Mouse (Mus musculus) hindbrain, embryonic 13.5 days (tissue): Measurements from ENCODE around the gene Npas1. TPM values are rescaled to one million over a fixed set of nuclear protein-coding genes. Genes with fewer than 3 reads are reported as not detected.

ENCODE experiments used
- ATAC-seq: fragments of 200-750 bp; cut with Nextera tagmentation; 2 replicates; pipeline ENCODE4 v1.8.0; 2017; ENCODE audit warnings: moderate TSS enrichment; ENCODE audit not compliant: low FRiP score
- H3K27ac ChIP-seq: fragments of 300-500 bp; sonication (generic); 2 replicates; pipeline ENCODE4 v1.5.1; 2015; ENCODE audit warnings: inconsistent platforms, mild to moderate bottlenecking, moderate library complexity
- H3K27me3 ChIP-seq: fragments of 300-500 bp; sonication (generic); 2 replicates; pipeline ENCODE4 v1.6.1; 2015; ENCODE audit warnings: mild to moderate bottlenecking, inconsistent platforms
- H3K36me3 ChIP-seq: fragments of 300-500 bp; sonication (generic); 2 replicates; pipeline ENCODE4 v1.6.1; 2015; ENCODE audit warnings: mild to moderate bottlenecking, inconsistent platforms
- H3K4me1 ChIP-seq: fragments of 300-500 bp; sonication (generic); replicated peaks from 2 replicates; pipeline ENCODE4 v1.6.1; 2015; ENCODE audit warnings: inconsistent platforms
- H3K4me2 ChIP-seq: fragments of 300-500 bp; sonication (generic); 2 replicates; pipeline ENCODE4 v1.6.1; 2015; ENCODE audit warnings: inconsistent platforms, mild to moderate bottlenecking, moderate library complexity
- H3K4me3 ChIP-seq: fragments of 300-500 bp; sonication (generic); 2 replicates; pipeline ENCODE4 v1.5.1; 2015; ENCODE audit warnings: mild to moderate bottlenecking, inconsistent platforms
- H3K9ac ChIP-seq: fragments of 300-500 bp; sonication (generic); 2 replicates; pipeline ENCODE4 v1.6.1; 2015; ENCODE audit warnings: mild to moderate bottlenecking, inconsistent platforms
- H3K9me3 ChIP-seq: fragments of 300-500 bp; sonication (generic); 2 replicates; pipeline ENCODE4 v1.6.1; 2016; ENCODE audit warnings: inconsistent platforms
- WGBS: fragments of 180-500 bp; shearing (Covaris S2); methylation state at CpG from one replicate; pipeline ENCODE4 v1.1.7; 2015; 5-methylcytosine and 5-hydroxymethylcytosine counted together
- polyA plus RNA-seq: library from polyadenylated mRNA; unstranded; fragments of >200 nt; fragmentation: Nextera tagmentation; extraction: Ambion mirVana; gene quantifications from 2 replicates; pipeline ENCODE4 v1.2.1, GENCODE M21; 2015

Npas1 gene
- polyA plus RNA-seq, 1 experiment from 2014 or later = 2.3 TPM

- Histone ChIP-seq H3K36me3 (no peaks in the 10 kb centered on the region), H3K4me2 (no peak overlapping the region), H3K27me3 (peaks cover 57% of the 10 kb centered on the region), H3K4me1 (peaks cover 7% of the 10 kb centered on the region), H3K27ac (no peak overlapping the region), H3K9me3 (no peaks in the 10 kb centered on the region), H3K9ac (no peak overlapping the region), H3K4me3 (no peak overlapping the region)
- 68% methylated on average over 4 of the region's 4 CpGs for WGBS
- ATAC-seq = no peak
Measured at GRCm38 (mm10) chr7:16466565-16466964, 11.0 kb downstream of the Npas1 start.

DNA sequence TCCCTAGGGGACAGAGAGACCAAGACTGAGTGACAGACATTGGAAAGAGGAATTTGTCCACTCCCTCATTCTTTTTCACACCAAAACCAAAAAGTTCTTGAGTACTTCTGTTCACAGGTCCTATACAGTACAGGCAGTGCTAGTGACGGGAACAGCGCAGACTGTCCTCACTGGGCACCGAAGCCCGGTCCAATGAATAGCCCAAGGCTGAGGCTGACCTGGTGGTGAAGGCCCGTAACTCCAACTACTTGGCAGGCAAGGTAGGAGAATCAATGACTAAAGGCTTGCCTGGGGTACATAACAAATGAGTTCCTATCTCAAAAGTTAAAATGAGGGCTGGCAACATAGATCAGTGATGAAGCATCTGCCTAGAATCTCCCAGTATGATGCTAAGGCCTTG is 12.0 kb downstream of the Npas1 start:
- H3K27ac ChIP-seq = no peak overlapping the region
- no peak overlapping the region for H3K4me2 ChIP-seq
- no peak overlapping the region for H3K9ac ChIP-seq
- ATAC-seq = no peak
- 95% methylated on average over 5 of the region's 5 CpGs for WGBS
- peaks cover 7% of the 10 kb centered on the region for H3K4me1 ChIP-seq
- H3K27me3 ChIP-seq = peaks cover 55% of the 10 kb centered on the region
- no peak overlapping the region for H3K4me3 ChIP-seq
- no peaks in the 10 kb centered on the region for H3K9me3 ChIP-seq
- H3K36me3 ChIP-seq = no peaks in the 10 kb centered on the region

DNA sequence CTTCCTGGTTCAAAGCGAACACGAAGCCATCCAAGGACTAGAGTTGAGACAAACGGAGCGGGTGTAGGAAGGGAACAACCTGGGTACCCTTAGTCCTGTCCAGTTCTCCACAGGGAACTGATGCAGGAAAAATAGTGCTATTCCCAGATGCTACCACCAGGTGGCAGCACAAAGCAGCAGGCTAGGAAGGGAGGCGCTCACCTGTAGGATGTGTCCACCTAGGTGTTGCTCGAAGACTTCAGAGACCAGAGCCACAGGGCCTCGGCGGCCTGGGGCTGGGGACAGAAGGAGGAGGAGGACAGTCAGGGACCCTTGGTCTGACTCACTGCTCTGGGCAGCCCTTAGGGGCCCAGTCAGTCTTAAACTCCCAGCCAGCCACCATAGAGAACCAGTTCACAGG is 12.4 kb downstream of the Npas1 start:
- Histone ChIP-seq H3K9ac (no peak overlapping the region), H3K27ac (no peak overlapping the region), H3K4me3 (no peak overlapping the region), H3K27me3 (peaks cover 52% of the 10 kb centered on the region), H3K4me1 (peaks cover 7% of the 10 kb centered on the region), H3K4me2 (no peak overlapping the region), H3K36me3 (no peaks in the 10 kb centered on the region), H3K9me3 (no peaks in the 10 kb centered on the region)
- peak; percentile 48; the same call in 1 of the 2 replicates for ATAC-seq
- WGBS = 21% methylated on average over 8 of the region's 8 CpGs

DNA sequence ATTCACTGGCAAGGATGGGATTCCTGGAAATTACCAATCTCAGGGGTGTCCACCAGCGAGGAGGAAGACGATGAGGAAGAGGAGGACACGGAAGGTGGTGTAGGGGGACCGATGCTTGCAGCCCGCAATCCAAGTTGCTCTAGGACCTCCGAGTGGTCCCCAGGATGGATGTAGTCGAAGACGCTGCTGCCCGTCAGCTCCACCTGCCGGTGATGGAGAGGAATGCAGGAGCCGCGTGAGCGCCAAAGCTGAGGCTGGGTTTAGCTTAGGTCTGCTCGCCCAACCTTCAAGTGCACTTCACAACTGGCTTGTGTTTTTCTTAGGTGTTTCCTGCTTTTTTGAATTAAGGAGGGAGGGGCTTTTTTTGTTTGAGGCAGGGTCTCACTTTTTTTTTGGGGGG is 14.3 kb downstream of the Npas1 start:
- ATAC-seq = peak; percentile 12; the same call in 1 of the 2 replicates
- H3K9me3 ChIP-seq = no peaks in the 10 kb centered on the region
- no peak overlapping the region for H3K9ac ChIP-seq
- H3K4me2 ChIP-seq = no peak overlapping the region
- H3K27me3 ChIP-seq = peaks cover 33% of the 10 kb centered on the region
- 4% methylated on average over 14 of the region's 14 CpGs for WGBS
- H3K4me3 ChIP-seq = no peak overlapping the region
- 0 out of 2 replicates have a peak, but pooled peaks cover 7% of the 10 kb centered on the region for H3K36me3 ChIP-seq
- H3K27ac ChIP-seq = no peak overlapping the region
- peaks cover 6% of the 10 kb centered on the region for H3K4me1 ChIP-seq

DNA sequence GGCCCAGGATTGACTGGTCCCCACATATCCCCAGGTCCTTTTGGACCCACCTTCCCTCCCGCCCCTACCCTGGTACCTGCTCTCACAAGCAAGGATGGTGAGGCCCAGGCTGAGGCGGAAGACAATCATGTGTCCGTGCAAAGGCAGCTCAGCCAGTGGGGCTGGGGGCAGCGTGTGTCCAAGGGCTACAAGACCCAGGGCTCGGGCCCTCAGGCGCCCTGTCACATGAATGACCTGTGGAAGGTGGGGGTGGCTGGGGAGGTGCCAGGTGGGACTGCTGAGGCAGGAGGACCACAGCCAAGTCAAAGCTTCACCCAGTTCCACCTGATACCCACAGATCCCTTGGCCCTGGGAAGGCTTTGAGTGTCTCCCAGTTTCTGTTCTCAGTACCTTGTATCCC is 15.8 kb downstream of the Npas1 start:
- H3K9me3 ChIP-seq = no peaks in the 10 kb centered on the region
- 79% methylated on average over 6 of the region's 6 CpGs for WGBS
- H3K9ac ChIP-seq = no peak overlapping the region
- no peak overlapping the region for H3K4me3 ChIP-seq
- no peak overlapping the region for H3K4me2 ChIP-seq
- peaks cover 15% of the 10 kb centered on the region; the same call in 1 of the 2 replicates for H3K36me3 ChIP-seq
- peaks cover 30% of the 10 kb centered on the region for H3K27me3 ChIP-seq
- no peak for ATAC-seq
- H3K27ac ChIP-seq = no peak overlapping the region
- H3K4me1 ChIP-seq = no peaks in the 10 kb centered on the region

GRCm38 (mm10) chr7:16461151-16461550 is 16.4 kb downstream of the Npas1 start:
- Histone ChIP-seq H3K4me2 (no peak overlapping the region), H3K9ac (peak overlapping the region; percentile 44; the same call in 1 of the 2 replicates), H3K4me1 (no peaks in the 10 kb centered on the region), H3K36me3 (peaks cover 21% of the 10 kb centered on the region; the same call in 1 of the 2 replicates), H3K27me3 (peaks cover 30% of the 10 kb centered on the region), H3K4me3 (no peak overlapping the region), H3K27ac (no peak overlapping the region), H3K9me3 (no peaks in the 10 kb centered on the region)
- no peak for ATAC-seq
- WGBS = 65% methylated on average over 6 of the region's 6 CpGs

DNA sequence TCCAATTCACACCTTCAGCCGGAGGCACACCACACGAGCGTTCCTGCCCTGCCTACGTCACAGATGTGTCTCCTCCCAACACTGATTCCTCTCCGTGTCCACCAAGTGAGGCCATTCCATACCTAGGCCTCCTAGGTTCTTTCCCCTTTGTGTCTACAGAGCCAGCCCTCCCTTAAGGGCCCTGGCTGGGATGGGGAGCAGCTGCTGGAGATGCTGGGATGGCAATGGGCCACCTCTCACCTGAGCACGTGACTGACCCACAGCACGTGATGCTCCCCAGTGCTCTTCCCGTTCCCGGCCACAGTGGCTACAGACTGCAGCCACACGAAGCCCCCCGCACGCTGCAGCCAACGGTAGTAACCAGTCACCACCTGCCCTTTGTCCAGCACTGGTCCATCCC is 17.0 kb downstream of the Npas1 start:
- Histone ChIP-seq H3K27me3 (peaks cover 30% of the 10 kb centered on the region), H3K9ac (peak overlapping the region; percentile 44; the same call in 1 of the 2 replicates), H3K27ac (no peak overlapping the region), H3K4me3 (no peak overlapping the region), H3K4me2 (no peak overlapping the region), H3K4me1 (no peaks in the 10 kb centered on the region), H3K9me3 (no peaks in the 10 kb centered on the region), H3K36me3 (peaks cover 26% of the 10 kb centered on the region)
- no peak for ATAC-seq
- WGBS = 70% methylated on average over 13 of the region's 13 CpGs

DNA sequence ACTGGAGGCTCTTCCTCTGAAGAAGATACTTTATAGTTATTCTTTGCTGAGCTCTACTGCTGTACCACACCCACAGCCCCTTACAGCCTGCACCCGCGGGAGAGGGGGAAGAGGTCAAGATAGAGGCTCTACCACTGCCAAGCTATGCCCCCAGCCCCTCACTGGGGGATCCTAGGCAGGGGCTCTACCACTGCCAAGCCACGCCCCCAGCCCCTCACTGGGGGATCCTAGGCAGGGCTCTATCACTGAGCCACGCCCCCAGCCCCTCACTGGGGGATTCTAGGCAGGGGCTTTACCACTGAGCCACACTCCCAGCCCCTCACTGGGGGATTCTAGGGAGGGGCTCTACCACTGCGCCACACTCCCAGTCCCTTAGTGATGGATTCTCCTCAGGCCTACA is 21.2 kb downstream of the Npas1 start:
- peaks cover 34% of the 10 kb centered on the region for H3K36me3 ChIP-seq
- no peak overlapping the region for H3K9ac ChIP-seq
- peaks cover 11% of the 10 kb centered on the region for H3K4me1 ChIP-seq
- 83% methylated on average over 5 of the region's 5 CpGs for WGBS
- no peak for ATAC-seq
- H3K27ac ChIP-seq = no peak overlapping the region
- no peak overlapping the region for H3K4me3 ChIP-seq
- no peak overlapping the region for H3K4me2 ChIP-seq
- H3K9me3 ChIP-seq = no peaks in the 10 kb centered on the region
- peaks cover 8% of the 10 kb centered on the region; the same call in 1 of the 2 replicates for H3K27me3 ChIP-seq

DNA sequence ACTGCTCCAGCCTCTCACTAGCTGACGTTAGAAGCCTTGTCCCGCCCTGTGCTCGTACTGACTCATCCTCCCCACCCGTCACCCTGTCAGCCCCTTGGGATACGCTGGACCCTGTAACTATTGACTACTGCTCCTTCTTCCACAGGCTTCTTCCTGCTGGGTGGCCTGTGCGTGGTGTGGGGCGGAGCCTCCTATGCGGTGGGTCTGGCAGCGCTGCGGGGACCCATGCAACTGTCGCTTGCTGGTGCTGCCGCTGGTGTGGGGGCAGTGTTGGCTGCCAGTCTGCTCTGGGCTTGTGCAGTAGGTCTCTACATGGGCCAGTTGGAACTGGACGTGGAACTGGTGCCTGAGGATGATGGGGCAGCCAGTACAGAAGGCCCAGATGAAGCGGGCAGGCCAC is 22.5 kb downstream of the Npas1 start:
- Histone ChIP-seq H3K27me3 (no peaks in the 10 kb centered on the region), H3K4me2 (no peak overlapping the region), H3K9ac (no peak overlapping the region), H3K4me1 (peaks cover 11% of the 10 kb centered on the region), H3K36me3 (peaks cover 34% of the 10 kb centered on the region), H3K4me3 (no peak overlapping the region), H3K27ac (no peak overlapping the region), H3K9me3 (no peaks in the 10 kb centered on the region)
- 94% methylated on average over 14 of the region's 14 CpGs for WGBS
- no peak for ATAC-seq

DNA sequence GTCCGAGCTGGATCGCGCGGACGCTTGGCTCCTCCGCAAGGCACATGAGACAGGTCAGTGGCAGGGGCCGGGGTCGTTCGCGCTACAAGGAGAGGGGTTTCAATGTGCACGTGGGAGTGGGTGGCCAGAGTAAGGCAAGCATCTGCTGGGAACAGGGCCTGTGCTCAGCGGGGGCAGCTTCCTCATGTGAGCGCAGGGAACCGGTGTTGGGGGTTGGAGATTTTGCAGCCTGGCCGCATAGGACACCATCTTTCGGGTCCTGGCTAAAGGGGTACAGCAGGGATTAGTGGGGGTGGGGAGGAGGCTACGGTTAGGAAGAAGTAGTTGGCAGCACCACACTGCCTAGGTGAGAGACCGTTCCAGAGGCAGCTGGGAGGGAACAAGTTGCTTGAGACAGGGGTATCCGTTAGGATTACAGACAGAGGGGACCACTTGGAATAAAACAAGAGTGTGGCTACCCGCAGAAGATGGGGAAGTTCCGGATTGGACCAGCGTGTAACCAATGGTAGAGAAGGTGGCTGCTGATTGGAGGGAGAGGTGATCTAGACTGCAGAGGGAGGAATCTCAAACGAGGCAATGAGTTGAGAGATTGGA is 24.3 kb downstream of the Npas1 start:
- 1% methylated on average over 23 of the region's 23 CpGs for WGBS
- H3K27ac ChIP-seq = peak overlapping the region; percentile 75
- H3K4me3 ChIP-seq = peak overlapping the region; percentile 75
- H3K4me2 ChIP-seq = peak overlapping the region; percentile 90
- H3K4me1 ChIP-seq = peaks cover 11% of the 10 kb centered on the region
- no peaks in the 10 kb centered on the region for H3K9me3 ChIP-seq
- ATAC-seq = peak; percentile 72
- H3K9ac ChIP-seq = peak overlapping the region; percentile 81
- H3K36me3 ChIP-seq = peaks cover 27% of the 10 kb centered on the region
- H3K27me3 ChIP-seq = no peaks in the 10 kb centered on the region

DNA sequence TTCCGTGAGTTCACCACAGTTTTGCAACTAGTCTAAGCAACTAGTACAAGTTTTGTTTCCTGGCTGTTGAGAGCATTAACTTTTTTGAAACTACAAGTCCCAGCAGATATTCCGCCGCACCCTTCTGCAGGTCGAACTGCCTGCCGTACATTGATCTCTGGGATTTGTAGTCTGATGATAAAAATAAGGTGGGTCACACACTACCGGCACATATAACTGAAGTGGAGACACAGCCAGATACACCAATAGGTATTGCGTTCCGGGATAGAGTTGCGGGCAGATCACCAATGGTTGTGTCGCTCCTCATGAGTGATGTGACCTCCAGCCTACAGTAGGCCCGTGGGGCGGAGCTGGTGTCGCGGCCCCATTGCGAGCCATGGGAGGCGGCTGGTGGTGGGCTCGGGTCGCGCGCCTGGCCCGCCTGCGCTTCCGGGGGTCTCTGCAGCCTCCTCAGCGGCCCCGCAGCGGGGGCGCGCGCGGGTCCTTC is 24.9 kb downstream of the Npas1 start, which contains the start of gene Tmem160:
Tmem160 (plus strand) TSS at position 193 of the 487 bp plus-strand sequence.
- H3K9me3 ChIP-seq = no peaks in the 10 kb centered on the region
- peak within 1 kb of the TSS; percentile 75 for H3K27ac ChIP-seq
- peaks cover 26% of the 10 kb centered on the region for H3K36me3 ChIP-seq
- H3K9ac ChIP-seq = peak within 1 kb of the TSS; percentile 81
- H3K4me1 ChIP-seq = peaks cover 11% of the 10 kb centered on the region
- under 1% methylated on average over 30 of the region's 30 CpGs for WGBS
- peak; percentile 97 for ATAC-seq
- peak within 1 kb of the TSS; percentile 75 for H3K4me3 ChIP-seq
- H3K27me3 ChIP-seq = no peaks in the 10 kb centered on the region
- H3K4me2 ChIP-seq = peak within 1 kb of the TSS; percentile 90

GRCm38 (mm10) chr7:16451656-16452055 is 25.9 kb downstream of the Npas1 start:
- H3K9ac ChIP-seq = no peak overlapping the region
- H3K27ac ChIP-seq = no peak overlapping the region
- H3K27me3 ChIP-seq = no peaks in the 10 kb centered on the region
- 84% methylated on average over 6 of the region's 6 CpGs for WGBS
- H3K9me3 ChIP-seq = no peaks in the 10 kb centered on the region
- no peak overlapping the region for H3K4me2 ChIP-seq
- H3K36me3 ChIP-seq = peaks cover 18% of the 10 kb centered on the region
- H3K4me1 ChIP-seq = peaks cover 11% of the 10 kb centered on the region
- no peak overlapping the region for H3K4me3 ChIP-seq
- no peak for ATAC-seq

DNA sequence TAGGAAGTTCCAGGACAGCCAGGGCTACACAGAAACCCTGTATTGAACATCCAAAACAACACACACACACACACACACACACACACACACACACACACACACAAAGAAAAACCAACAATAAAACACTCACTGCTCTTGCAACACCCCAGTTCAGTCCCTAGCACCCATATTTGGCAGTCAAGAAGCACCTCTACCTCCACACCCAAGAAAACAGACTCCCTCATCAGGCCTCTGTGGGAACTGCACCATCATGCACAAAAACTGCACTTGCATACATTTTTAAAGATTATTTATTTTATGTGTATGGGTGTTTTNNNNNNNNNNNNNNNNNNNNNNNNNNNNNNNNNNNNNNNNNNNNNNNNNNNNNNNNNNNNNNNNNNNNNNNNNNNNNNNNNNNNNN is 36.3 kb downstream of the Npas1 start:
- Histone ChIP-seq H3K4me2 (no peak overlapping the region), H3K27me3 (no peaks in the 10 kb centered on the region), H3K9ac (no peak overlapping the region), H3K4me3 (no peak overlapping the region), H3K9me3 (no peaks in the 10 kb centered on the region), H3K4me1 (no peaks in the 10 kb centered on the region), H3K36me3 (peaks cover 8% of the 10 kb centered on the region), H3K27ac (no peak overlapping the region)
- no peak for ATAC-seq
